Mouse (Mus musculus) heart, postnatal 4 days (tissue): ENCODE results near the gene Cs. TPM values are rescaled to one million over a fixed set of nuclear protein-coding genes. Genes with fewer than 3 reads are reported as not detected.
A peak's percentile ranks its signal among the peaks of the same experiment; 100 is the strongest.

Experiments
- DNase-seq: peaks from one replicate; pipeline ENCODE4 v3.0.0; 2021
- microRNA-seq, 2 experiments: library from miRNA; unstranded; fragments of <30 nt; microRNA quantifications; one replicate each; pipeline ENCODE4 v1.2.0; 2021 to 2022
- total RNA-seq, 2 experiments: library from RNA; stranded (reverse); gene quantifications; 2 replicates each; pipeline ENCODE4 v1.2.3; 2021

Gene Cs
- total RNA-seq, 2 experiments from 2014 or later: 819 to 825 TPM

DNA sequence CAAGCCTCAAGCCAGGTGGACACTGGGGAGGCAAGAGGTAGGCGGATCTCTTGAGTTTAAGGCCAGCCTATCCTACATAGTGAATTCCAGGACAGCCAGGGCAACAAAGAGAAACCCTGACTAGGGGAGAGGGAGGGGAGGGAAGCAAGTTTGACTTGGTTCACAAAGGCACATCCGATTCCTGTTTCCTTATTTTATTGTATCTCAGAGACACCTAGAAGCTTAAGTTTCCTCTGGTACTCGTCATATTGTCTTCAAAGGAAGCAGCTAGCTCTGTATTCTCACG is 73.0 kb downstream of the Cs start:
- no peak for DNase-seq

DNA sequence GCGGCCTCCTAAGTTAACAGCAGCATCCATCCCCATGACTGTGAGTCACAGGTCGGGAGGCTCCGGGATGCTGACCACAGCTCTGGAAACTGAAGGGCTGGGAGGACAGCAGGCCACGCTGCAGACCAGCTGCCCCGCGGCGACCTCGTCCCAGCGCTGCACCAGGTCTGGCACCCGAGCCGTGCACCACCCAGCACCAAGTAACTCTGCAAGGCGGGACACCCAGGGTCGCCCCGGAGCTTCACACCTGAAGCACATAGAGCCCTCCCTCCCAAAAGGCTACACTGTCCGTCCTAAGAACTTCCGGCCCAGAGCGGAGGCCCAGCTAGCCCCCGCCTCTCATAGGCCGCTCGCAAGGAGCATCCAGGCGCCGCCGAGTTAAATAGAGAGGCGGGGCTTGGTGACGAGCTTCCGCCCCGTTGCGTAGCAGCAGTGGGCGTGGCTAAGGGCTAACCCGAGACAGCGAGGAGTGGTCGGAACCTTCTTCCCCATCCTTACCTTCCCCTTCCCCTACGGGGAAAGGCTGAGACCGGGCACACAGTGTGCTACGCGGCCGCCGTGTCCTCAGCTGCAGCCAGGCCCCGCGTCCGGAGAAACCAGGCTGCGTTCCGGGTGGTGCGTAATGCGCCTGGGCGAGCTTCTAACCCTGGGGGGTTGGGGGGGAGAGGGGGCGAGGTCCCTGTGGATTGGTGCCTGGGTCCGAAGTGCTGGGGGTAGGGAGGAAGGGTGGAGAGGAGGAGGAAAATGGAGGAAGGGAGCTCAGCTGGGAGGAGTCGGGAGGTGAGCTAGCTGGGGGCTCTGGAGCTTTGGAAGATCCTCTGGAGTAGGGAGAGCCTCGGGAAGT is 73.9 kb downstream of the Cs start, which contains the start of the genes Nabp2 and Rnf41:
Gene Nabp2 (minus strand): TSS at position 282 of the 844 bp plus-strand sequence.
Gene Rnf41 (plus strand): TSS at position 447 of the 844 bp plus-strand sequence.
- DNase-seq: peak; percentile 98

DNA sequence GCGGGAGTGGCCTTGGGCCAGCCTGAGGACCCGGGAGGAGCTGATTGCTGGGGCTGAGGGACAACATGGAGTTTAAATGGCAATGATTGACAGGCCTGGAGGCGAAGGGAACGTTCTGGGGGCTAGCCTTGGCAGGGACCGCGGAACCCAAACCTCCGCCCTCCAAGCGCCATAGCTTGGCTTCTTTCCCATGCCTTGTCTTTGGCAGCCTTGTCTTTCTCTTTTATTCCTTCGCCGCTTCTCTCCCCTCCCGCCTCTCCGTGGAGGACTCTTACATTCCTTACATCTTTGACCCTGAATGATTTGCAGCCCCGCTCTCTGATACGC is 74.5 kb downstream of the Cs start:
- DNase-seq: peak; percentile 59

Small RNA genes lying within 50 kb of the gene (microRNA-seq; reads per million reads assigned to microRNA genes)
- gene Gm25361: 0 reads per million in 2 experiments
- gene Gm26308: 0 reads per million in 2 experiments
- gene Mir6914: 0.82 to 1.0 reads per million in 2 experiments
- gene Mir6915: 0.69 to 3.7 reads per million in 2 experiments

Other genes with a start within 250 kb of the Cs start
- gene Baz2a, start 246.2 kb upstream of the Cs start, total RNA-seq: 10 to 100 TPM; 28.0 to 30.0 TPM
- gene Rbms2, start 157.4 kb upstream of the Cs start, total RNA-seq: 10 to 100 TPM; 95.9 to 97.3 TPM
- gene Gls2, start 143.3 kb upstream of the Cs start, total RNA-seq: 1 to 10 TPM in 1 of 2 experiments, under 1 TPM in 1; 0.48 to 1.2 TPM
- gene Spryd4, start 125.9 kb upstream of the Cs start, total RNA-seq: 10 to 100 TPM; 39.6 to 41.5 TPM
- gene Mip, start 111.9 kb upstream of the Cs start, total RNA-seq: not detected
- gene Timeless, start 105.7 kb upstream of the Cs start, total RNA-seq: 10 to 100 TPM; 24.5 to 28.7 TPM
- under 1 TPM in 1 of 2 experiments, not detected in 1; 0.29 TPM for gene Apon, start 83.6 kb upstream of the Cs start, total RNA-seq
- gene Apof, start 69.1 kb upstream of the Cs start, total RNA-seq: not detected
- 10 to 100 TPM in 1 of 2 experiments, 1 to 10 TPM in 1; 10.0 TPM for gene Stat2, start 67.2 kb upstream of the Cs start, total RNA-seq
- 1 to 10 TPM; 1.5 to 2.2 TPM for gene Il23a, start 39.0 kb upstream of the Cs start, total RNA-seq
- gene Pan2, start 34.4 kb upstream of the Cs start, total RNA-seq: 10 to 100 TPM; 17.6 to 18.1 TPM
- gene Cnpy2, start 15.3 kb upstream of the Cs start, total RNA-seq: 100 to 1,000 TPM in 1 of 2 experiments, 10 to 100 TPM in 1; 92.1 to 100 TPM
- 10 to 100 TPM; 82.0 to 85.7 TPM for gene Coq10a, start 31.3 kb downstream of the Cs start, total RNA-seq
- 10 to 100 TPM; 44.4 to 44.9 TPM for gene Ankrd52, start 39.4 kb downstream of the Cs start, total RNA-seq
- not detected for gene Slc39a5, start 63.5 kb downstream of the Cs start, total RNA-seq
- 10 to 100 TPM; 44.1 to 47.1 TPM for gene Nabp2, start 73.8 kb downstream of the Cs start, total RNA-seq
- 10 to 100 TPM; 25.0 to 27.0 TPM for gene Rnf41, start 73.9 kb downstream of the Cs start, total RNA-seq
- 10 to 100 TPM; 97.0 to 97.3 TPM for gene Smarcc2, start 121.5 kb downstream of the Cs start, total RNA-seq
- gene Myl6, start 156.4 kb downstream of the Cs start, total RNA-seq: 100 to 1,000 TPM; 616 to 628 TPM
- 1 to 10 TPM; 3.7 TPM for gene Myl6b, start 161.0 kb downstream of the Cs start, total RNA-seq
- 10 to 100 TPM; 28.4 to 31.3 TPM for gene Esyt1, start 188.1 kb downstream of the Cs start, total RNA-seq
- gene Zc3h10, start 210.0 kb downstream of the Cs start, total RNA-seq: 1 to 10 TPM; 6.9 to 8.3 TPM
- gene Rpl41, start 211.6 kb downstream of the Cs start, total RNA-seq: 1,000 to 10,000 TPM; 2,410 to 2,531 TPM
- gene Pa2g4, start 228.3 kb downstream of the Cs start, total RNA-seq: 10 to 100 TPM; 81.9 to 82.5 TPM